Mouse (Mus musculus) hindbrain, embryonic 11.5 days (tissue): ENCODE measurements around the gene Serpinf1. TPM values are rescaled to one million over a fixed set of nuclear protein-coding genes. Genes with fewer than 3 reads are reported as not detected.

Experiments
- microRNA counts: library from miRNA; unstranded; fragments of <30 nt; microRNA quantifications from one replicate; lab custom pipeline; 2015
- polyA plus RNA-seq: library from polyadenylated mRNA; unstranded; fragments of >200 nt; fragmentation: Nextera tagmentation; extraction: Ambion mirVana; gene quantifications from 2 replicates; pipeline ENCODE4 v1.2.1, GENCODE M21; 2014

Gene Serpinf1
- polyA plus RNA-seq, 1 experiment from 2014 or later: 90.5 TPM

MicroRNA genes within 50 kb of the gene (microRNA counts, 519-probe panel; counts per million panel counts)
- 5,389 counts per million, percentile 78 among the panel's probes with 10 or more counts for microRNA mmu-miR-22 (lab: Ali Mortazavi, UCI)

Other genes starting within 250 kb of the Serpinf1 start
- 28.0 and 31.0 TPM in 2 replicates for gene Ovca2, start 243.9 kb downstream of the Serpinf1 start, polyA plus RNA-seq
- gene Dph1, start 231.5 kb downstream of the Serpinf1 start, polyA plus RNA-seq: 14.1 and 18.8 TPM in 2 replicates
- 2.4 and 2.8 TPM in 2 replicates for gene Rtn4rl1, start 228.9 kb downstream of the Serpinf1 start, polyA plus RNA-seq
- 100 and 105 TPM in 2 replicates for gene Rpa1, start 74.4 kb downstream of the Serpinf1 start, polyA plus RNA-seq
- gene Smyd4, start 74.3 kb downstream of the Serpinf1 start, polyA plus RNA-seq: 11.7 and 13.9 TPM in 2 replicates
- 0.36 TPM in 1 of 2 replicates, not detected in the other for gene Serpinf2, start 16.9 kb upstream of the Serpinf1 start, polyA plus RNA-seq
- 3.1 and 4.1 TPM in 2 replicates for gene Wdr81, start 32.0 kb upstream of the Serpinf1 start, polyA plus RNA-seq
- gene Tlcd2, start 39.0 kb upstream of the Serpinf1 start, polyA plus RNA-seq: 9.1 and 9.9 TPM in 2 replicates
- 86.6 and 89.6 TPM in 2 replicates for gene Prpf8, start 64.1 kb upstream of the Serpinf1 start, polyA plus RNA-seq
- gene Rilp, start 87.4 kb upstream of the Serpinf1 start, polyA plus RNA-seq: 0.63 and 0.66 TPM in 2 replicates
- gene Scarf1, start 90.8 kb upstream of the Serpinf1 start, polyA plus RNA-seq: 3.4 and 4.0 TPM in 2 replicates
- 5.5 and 5.9 TPM in 2 replicates for gene Slc43a2, start 109.0 kb upstream of the Serpinf1 start, polyA plus RNA-seq
- gene Pitpna, start 165.4 kb upstream of the Serpinf1 start, polyA plus RNA-seq: 96.2 and 99.5 TPM in 2 replicates
- 26.5 and 28.8 TPM in 2 replicates for gene Inpp5k, start 208.3 kb upstream of the Serpinf1 start, polyA plus RNA-seq
- gene Myo1c, start 227.8 kb upstream of the Serpinf1 start, polyA plus RNA-seq: 9.9 and 10.4 TPM in 2 replicates